Mouse (Mus musculus) kidney, adult 18-20 months (tissue): ENCODE measurements around the gene Cfap298.
A peak's percentile ranks its signal among the peaks of the same experiment; 100 is the strongest.

Experiments used
- DNase-seq: peaks from one replicate; pipeline ENCODE4 v3.0.0; 2021

The Cfap298 gene

DNA sequence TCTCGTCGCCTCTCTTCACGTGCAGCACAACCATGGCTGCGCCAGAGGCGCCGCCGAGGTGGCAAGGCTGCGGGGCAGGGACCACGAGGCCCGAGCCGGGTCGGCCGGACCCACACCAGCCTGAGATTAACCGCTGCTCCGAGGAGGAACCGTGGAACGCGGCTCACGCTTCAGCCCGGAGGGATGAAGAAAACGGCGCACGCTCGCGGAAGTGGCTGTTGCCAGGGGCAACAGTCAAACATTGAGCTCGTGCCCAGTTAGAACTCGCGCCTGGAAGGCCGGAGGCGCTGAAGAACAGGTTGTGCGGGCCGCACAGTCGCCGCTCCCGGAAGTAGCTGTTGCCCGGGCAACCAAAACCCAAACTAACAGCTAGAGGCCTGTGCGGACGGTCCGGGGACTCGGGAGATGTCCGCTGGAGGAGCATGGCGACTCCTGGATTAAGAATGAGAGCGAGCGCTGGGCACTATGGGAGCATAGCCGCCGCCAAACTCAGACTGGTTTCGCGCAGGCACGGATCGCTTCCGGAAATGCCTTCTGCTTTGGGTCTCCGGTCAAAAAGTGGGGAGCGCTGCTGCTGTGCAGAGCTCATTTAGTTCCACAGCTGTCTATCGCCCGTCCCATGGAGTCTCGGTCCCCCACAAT, at the start of gene Cfap298:
Gene Cfap298, minus strand, starts transcription at position 428 of the 642 bp plus-strand sequence.
- peak; percentile 93 for DNase-seq

DNA sequence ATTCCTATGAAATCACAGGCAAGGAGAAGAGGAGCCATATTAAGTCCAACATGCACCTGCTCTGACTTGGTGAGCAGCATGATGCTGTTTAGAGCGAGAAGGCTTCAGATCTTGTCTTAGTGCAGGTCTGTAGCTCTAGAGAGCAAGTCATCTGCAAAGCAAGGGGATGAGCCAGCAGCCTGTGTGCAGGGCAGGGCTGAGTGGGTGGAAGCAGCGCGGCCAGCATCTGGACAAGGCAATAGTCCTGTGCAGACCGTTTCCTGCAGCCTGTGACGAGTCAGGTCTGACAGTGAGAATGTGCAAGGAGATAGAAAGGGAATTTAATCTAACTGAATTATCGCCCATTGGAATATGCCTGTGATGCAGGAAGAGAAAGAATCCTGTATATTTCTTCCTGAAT, 36.1 kb upstream of the Cfap298 start:
- DNase-seq, result no peak

DNA sequence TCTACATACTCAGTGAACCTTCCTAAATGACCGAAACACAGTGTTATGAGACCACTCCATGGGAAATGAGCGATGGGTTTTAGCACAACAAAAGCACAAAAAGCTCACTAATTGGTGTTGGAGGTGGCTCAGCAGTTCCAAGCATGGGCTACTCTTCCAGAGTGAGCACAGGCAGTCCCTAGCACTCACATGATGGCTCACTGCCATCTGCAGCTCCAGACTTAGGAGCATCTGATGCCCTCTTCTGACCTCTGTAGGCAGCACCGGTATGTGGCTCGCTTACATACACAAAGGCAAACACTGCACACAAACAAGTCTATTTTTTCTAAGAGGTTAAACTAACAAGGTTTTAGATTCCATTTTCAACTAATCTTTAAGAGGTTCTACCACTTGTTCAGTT, 31.3 kb upstream of the Cfap298 start:
- DNase-seq, result no peak

DNA sequence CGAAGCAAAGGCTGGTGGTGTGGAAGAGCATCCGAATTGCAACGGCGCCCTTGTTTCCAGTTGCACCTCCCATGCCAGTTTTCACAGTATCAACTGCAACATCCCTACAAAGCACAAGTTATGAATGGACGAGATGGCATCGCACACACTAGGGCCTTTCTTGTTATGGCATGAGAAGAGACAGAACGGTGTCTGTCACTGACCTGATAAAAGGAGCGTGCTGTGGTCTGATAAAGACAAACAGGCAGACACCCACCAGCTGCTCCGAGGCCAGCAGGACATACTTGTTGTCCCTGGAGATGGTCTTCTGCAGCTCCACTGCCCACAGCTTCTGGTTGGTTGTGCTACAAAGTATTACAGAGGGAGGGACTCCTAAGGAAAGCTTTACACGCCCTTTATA, 29.4 kb upstream of the Cfap298 start:
- no peak for DNase-seq

DNA sequence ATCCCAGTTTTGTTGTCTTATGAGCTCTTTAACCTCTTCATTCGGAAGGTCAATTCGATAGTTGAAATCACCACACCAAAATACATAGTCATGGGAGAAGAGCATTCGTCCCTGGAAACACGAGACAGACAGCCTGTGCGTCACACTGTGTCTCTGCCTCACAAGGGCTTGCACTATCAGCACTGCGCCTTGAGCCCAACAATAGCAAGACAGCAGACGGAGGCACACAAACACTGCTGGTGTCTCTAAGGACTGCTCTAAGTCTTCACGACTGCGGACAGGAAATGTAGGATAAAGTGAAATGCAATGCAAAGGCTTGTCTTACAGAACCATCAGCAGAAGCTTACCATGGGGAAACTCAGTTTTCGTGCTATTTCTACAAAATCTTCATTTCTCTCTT, 29.0 kb upstream of the Cfap298 start:
- no peak for DNase-seq

DNA sequence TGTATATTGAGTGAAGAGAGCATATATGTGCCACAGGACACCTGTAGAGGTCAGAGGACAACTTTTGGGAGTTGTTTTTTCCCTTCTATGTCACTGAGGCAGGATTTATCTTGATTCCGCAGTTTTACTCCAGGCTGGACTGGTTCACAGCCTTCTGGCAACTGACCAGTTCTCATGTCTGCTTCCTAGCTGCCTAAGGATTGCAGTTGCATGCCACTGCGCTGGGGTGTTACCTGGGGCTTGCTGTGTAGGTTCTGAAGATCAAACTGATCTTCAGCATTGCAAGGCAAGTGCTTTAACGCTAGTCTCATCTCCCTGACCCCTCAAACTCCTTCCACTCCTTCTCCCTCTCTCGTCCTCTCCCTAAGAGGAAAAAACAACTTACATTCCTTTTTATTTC, 28.3 kb upstream of the Cfap298 start:
- DNase-seq, result no peak

DNA sequence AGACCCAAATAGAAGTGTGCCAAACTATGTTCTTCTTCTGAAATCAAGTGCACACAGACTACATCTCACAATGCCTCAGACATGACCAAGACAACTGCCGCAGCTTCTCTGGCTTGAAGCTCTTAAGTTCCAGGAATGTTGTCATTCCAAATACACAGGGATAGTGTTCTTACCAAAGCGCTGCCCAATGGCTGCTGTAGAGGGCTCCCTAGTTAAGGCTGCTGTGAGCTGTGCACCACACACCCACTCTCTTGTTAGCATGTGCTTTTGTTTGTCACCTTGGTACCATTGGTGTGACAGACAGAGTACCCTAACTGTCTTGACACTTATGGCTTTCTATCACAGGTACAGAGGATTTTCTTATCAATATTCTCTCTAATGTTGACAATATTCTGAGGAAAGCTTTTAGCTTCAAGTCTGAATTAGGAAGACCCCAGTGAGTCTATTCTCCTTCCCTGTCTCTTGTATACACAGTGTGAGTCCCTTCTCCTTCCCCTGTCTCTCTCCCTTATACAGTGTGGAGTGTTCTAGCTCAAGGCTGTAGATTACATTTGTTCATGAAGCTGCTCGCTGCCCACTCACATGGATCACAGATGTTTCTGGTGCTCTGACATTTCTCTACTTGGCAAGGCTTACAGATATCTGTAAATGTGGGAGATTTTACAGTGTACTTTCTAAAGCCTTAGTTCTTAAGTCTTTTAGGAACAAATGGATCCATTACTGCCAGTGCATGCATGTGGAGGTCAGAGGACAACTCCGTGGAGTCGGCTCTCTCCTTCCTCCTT, 23.6 kb upstream of the Cfap298 start:
- no peak for DNase-seq

DNA sequence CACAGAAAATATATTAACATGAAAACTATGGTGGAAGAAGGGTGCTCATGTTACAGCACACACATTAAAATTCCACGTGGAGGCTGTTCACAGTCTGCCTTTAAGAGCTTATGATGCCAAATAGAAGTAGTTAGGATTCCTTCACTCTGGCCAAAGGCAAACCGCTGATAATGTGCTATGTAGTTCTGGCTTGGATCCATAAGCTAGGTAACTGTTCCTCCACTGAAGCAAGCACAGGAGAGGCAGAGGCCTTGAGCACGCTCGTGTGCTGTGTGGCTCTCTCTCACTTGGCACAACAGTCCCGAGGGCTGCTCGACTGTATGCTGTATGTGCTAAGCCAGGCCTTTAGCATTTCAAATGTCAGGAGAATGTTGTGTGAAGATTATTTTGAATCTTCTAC, 20.6 kb upstream of the Cfap298 start:
- DNase-seq, result no peak

DNA sequence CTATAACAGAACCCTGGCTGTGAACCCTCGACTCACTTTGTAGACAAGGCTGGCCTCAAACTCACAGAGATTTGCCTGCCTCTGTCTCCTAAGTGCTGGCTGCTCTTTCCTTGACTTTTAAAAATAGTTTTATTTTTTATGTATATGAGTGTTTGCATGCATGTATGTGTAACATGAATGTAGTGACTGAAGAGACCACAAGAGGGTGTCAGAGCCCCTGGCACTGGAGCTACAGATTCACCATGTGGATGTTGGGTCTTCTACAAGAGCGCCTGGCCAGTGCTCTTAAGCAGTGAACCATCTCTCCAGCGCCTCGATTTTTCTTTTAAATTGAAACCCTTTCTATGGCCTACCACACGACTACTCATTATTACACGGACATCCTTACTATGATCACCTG, 18.9 kb upstream of the Cfap298 start:
- no peak for DNase-seq

DNA sequence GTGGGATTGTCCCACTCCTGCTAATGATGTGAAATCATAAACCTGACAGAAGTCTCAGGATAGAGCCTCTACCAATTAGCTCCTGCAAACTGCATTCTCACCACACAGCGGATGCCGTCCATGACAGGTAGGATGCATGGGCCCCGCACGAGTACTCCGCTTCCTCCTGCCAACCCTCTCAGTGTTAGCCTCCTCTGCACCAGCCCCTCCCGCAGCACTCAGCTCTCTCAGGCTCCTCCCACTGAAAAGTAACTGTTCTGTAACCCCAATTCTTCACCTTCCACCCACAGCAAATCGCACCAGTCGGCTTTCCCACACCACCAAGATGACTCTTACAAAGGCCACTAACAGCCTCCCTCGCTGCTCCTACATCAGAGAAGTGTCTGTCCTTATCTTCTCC, 18.2 kb upstream of the Cfap298 start:
- no peak for DNase-seq

DNA sequence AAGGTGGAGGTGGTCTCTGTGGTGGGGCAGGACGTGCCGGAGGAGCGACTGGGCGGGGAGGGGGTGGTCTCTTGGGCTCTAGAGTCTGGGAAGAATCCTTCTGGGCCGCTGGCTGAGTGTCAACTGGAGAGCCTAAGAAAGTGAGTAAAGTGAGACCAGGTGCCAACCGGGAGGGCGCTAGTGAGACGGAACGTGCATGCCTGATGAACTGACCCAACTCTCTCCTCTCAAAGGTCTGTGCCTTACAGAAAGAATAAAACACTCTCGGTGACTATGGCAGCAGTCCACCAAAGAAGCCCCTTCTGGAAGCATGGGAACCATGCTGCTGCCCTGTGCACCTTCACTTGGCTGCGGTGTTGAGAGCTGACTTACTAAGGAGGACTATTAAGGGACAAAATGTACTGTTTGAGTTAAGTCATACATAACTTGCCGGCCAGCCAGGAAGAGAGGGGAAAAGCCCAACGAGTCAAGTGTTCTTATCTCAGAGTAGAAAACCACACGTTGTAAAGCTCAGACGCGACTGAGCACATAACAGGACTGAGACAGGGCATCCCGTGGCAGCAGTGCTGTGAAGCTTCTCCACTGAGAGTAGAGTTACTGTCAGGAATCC, 15.5 kb upstream of the Cfap298 start:
- no peak for DNase-seq

DNA sequence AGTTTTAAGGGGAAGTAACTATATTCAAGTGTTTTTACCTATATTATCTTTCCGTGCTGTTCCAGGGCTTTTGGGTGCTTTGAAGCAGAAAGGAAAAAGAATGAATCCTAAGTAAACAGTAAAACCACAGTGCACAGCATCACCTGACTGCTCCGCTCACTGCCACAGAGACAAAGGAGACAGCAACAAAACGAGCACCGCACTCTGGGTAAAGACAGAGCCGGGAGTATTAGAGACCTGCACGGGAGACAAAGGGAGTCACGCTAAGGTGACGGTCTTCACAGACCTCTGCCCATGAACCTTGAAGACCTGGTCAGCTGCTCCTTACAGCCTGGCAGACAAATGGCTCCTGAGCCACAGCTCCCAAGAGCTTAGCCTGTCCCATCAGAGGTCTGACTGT, 12.1 kb upstream of the Cfap298 start:
- no peak for DNase-seq

DNA sequence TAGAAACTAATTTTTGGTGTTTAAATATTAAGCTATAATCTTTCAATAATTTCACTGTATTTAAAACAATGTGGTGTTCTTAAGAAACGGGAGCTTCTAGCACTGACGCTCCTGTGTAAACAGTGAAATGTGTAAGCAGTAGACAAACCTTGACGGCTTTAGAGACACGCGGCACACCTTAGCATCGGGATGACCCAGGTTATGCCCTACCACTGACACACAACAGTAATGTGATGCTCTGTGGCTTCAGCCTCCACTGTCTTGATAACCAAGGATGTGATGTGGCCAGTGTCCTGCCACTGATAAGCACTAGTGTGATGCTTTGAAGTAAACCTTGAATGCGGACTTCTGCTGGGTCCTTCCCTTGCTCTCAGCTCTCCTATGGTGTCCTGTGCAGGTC, 6.3 kb upstream of the Cfap298 start:
- DNase-seq, result no peak

DNA sequence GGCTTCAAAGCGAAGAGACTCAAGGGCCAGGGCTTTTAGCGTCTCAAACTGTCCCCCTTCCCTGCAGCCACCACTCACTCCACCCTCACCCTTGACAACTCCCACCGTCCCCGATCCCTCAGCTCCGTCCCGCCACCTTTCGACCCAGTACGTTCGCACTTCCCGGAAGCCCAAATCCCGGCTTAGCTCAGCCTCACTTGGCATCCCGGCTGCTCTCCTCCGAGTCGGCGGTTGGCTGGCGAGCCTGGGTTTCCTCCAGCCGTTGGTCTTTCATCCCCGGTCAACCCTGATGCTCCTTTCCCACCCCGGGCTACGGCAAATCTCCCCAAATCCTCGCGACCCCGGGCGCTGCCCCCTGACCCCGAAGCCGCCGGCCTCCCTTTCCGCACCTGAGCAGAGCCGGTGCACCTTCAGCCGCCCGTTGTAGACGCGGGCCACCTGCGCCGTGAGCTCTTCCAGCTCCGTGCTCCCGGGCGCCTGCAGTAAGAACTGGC, 674 bp downstream of the Cfap298 start:
- no peak for DNase-seq

DNA sequence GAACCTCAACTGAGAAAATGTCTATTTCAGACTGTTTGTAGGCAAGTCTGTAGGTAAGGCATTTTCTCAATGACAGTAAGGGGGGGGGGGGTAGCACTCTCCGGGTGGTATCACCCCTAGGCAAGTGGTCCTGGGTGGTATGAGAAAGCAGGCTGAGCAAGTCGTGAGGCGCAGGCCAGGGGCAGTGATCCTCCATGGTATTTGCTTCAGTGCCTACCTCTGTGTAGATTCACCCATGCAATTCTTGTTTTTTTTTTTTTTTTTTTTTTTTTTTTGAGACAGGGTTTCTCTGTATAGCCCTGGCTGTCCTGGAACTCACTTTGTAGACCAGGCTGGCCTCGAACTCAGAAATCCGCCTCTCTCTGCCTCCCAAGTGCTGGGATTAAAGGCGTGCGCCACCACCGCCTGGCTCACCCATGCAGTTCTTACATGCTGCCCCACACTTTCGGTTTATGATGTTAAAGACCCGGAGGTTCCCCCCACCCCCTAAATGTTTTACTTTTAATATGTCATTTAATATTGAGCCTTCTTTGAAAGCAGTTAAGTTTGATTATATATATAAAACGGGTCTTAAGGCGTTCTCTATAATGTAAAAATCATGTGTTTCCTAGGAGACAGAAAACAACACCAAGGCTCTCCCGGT, 1.3 kb downstream of the Cfap298 start:
- DNase-seq, result no peak

DNA sequence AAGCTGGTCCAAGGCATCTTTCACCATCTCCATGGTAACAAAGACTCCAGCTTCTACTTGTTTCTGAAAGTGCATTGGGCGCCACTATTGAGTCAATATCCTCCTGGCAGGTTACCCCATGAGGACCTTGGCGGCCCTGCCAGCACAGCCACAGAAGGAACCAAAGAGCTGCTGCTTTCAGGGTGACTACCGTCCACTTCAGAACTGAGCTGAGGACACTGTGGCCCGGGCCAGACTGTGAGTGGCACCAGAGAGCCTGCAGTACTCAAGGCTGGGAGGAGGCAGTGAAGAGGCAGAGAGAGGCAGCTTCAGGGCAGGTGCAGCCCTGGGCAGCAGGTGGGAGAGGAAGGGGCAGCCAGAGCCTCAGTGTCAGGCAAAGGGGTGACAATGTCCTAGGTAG, 7.5 kb downstream of the Cfap298 start:
- DNase-seq, result no peak

DNA sequence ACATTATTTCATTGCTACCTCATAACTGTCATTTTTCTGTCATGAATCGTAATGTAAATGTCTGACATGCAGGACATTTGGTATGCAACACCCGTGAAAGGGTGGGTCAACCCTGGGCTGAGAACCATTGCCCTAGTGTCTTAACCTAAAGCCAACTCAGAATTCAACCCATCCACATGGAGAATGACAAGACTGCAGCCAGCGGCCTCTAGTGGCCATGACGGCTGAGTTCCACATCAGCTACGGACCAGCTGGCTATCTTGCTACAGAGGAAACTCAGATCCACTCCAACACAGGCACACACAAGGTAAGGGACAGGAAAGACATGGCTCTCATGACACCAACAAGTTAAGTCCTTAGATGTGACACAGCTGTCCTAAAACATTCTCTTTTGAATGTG, 9.5 kb downstream of the Cfap298 start:
- peak; percentile 73 for DNase-seq

DNA sequence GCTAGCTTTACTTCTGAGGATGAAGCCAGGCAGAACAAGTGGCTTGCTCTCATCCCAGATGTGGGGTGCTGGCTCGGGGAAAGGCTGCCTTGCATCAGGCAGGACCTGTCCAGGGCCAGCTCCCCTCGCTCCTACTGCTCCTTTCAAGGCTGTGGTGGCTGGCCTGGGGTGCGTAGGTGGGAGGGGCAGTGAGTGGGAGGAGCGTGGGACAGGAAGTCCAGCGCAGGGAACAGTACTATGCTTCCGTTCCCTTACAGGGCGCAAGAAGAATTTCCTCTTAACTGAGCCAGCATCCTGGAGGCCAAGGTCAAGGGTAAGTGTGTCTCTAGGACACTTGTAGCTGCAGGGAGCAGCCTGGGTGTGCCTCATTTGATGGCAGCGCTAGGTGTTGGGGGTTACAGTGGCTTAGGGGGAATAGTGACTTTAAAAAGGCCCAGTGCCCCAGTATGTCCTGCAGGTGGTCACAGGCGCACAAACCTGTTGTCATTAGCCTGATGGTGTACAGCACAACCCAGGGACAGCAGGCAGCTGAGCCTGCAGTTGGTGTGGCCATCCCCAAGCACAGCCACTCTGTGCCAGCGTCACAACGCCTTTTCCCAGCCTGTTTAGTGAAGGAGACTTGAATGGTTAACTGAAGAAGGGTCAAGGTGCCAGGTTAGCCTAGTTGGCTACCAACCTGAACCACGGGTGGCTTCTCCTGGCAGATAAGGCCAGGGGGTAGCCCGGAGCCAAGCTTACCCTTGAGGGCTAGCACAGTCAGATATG, 10.1 kb downstream of the Cfap298 start:
- peak; percentile 39 for DNase-seq

DNA sequence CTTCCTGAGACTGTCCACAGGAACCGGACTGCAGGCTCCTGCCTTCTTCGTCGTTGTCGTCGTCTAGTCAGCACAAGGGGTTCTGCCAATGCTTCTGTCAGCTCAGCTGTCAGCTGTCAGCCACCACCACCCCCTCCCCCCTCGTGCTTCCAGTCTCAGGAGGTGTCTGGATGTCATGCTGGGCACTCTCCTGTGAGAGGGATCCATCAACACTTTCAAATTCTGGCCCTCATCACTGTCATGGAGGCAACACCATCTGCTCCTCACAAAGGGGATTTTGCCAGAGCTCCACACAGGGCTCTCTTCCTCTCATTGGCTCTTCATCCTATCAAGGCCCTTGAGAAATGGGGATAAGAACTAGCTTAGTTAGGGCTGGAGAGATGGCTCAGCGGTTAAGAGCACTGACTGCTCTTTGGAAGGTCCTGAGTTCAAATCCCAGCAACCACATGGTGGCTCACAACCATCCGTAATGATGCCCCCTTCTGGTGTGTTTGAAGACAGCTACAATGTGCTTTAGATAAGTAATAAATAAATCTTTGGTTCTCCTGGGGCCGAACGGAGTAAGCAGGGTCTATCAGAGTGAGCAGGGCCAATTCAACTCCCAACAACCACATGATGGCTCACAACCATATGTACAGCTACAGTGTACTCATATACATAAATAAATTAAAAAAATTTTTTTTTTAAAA, 13.3 kb downstream of the Cfap298 start:
- no peak for DNase-seq

DNA sequence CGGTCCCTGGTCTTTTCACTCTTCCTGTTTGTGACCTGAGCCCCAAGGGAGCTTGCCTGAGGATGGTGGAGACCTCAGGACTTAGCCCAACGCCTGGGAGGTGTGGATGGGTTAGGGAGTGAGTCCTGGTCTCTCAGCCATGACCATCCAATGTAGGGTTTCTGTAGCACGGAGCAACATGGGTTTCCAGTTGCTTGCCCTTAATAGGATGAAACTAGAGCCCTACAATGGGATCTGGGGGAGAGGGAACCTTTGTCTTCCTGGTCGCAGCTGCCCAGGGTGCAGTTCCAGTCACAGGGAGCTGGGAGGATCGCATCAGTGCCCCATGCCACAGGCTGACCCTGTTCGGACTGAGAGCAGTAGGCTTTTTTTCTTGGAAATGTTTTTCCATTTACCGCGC, 17.8 kb downstream of the Cfap298 start:
- DNase-seq, result no peak

DNA sequence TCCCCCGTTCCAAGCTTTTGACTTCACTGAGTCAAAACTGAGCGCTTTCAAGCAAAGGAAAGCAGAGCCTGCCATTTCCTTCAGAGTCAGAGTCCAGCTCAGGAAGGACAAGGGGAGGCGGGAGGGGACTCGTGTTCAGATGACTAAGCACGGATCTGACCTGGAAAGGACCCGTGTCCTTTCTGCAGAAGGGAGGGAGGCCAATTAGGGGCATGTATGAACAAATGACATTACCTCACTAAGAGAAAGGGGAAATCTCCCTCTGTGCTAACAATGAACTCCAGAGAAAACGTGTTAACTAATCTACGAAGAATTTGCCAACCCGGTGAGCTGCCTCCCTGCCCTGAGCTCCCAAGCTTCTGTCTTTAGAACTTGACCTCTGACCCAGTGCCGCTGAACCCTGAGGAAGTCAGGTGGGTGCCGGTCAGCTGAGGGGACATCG, 18.9 kb downstream of the Cfap298 start:
- peak; percentile 55 for DNase-seq

DNA sequence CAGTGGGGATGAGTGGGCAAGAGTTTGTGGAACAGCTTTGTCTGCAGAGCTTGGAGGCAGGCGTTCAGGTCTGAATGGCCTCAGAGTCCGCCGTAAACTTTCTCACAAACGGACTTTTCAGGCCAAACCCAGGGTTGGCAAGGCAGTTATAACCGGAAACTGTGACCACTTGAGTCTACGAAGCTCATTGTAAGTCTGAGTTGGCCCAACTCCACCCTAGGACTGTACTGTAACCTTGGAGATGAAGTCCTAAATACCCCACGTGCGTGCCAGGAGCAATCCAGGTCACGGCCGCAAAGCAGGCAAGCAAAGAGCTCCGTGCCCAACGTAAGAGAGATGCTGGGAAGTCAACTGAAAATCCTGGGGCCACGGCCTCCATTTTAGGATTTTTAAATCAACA, 23.1 kb downstream of the Cfap298 start:
- DNase-seq, result peak; percentile 34
